Mouse (Mus musculus) granulocyte monocyte progenitor cell, adult 5-6 weeks (primary cell): ENCODE measurements around the gene Satb2. TPM values are rescaled to one million over a fixed set of nuclear protein-coding genes. Genes with fewer than 3 reads are reported as not detected.

Source experiments
- ATAC-seq: replicated peaks from 2 replicates; pipeline ENCODE4 v1.8.0; 2016; ENCODE audit warnings: mild to moderate bottlenecking, moderate TSS enrichment, inconsistent platforms; ENCODE audit not compliant: poor library complexity, severe bottlenecking
- total RNA-seq, 2 experiments: library from RNA; stranded (forward) in 1 of 2; stranded (reverse) in 1 of 2; fragments of 200-712, 200-1000 nt in 1 of 2; fragments of >200 nt in 1 of 2; fragmentation: Nextera tagmentation in 1 of 2; gene quantifications; 2 replicates each; pipeline ENCODE4 v1.2.3; 2014 to 2017

Satb2 gene
- 1.0 and 1.9 TPM in 2 replicates for total RNA-seq (2014; fragmentation: Nextera tagmentation)
- total RNA-seq (2017): 0.56 and 7.2 TPM in 2 replicates

GRCm38 (mm10) chr1:56978151-56978700, at the start of gene Satb2:
Satb2 (minus strand) TSS chr1:56978650.
- ATAC-seq: no peak

GRCm38 (mm10) chr1:57018941-57019340, 40.5 kb upstream of the Satb2 start:
- no peak for ATAC-seq

- no peak for ATAC-seq
Measured at GRCm38 (mm10) chr1:57013856-57014255, 35.4 kb upstream of the Satb2 start.

GRCm38 (mm10) chr1:57009171-57009570, 30.7 kb upstream of the Satb2 start:
- ATAC-seq: no peak

GRCm38 (mm10) chr1:56995041-56995440, 16.6 kb upstream of the Satb2 start:
- no peak for ATAC-seq

- ATAC-seq: peak; percentile 78
Measured at GRCm38 (mm10) chr1:56992310-56992709, 13.9 kb upstream of the Satb2 start.

- ATAC-seq: peak; percentile 77
Measured at GRCm38 (mm10) chr1:56991613-56992012, 13.2 kb upstream of the Satb2 start.

GRCm38 (mm10) chr1:56984483-56984810, 6.0 kb upstream of the Satb2 start:
- no peak for ATAC-seq

- ATAC-seq: 0 out of 2 replicates have a peak, but pooled peaks have one; percentile 10
Measured at GRCm38 (mm10) chr1:56983771-56984482, 5.5 kb upstream of the Satb2 start.

- ATAC-seq: no peak
Measured at GRCm38 (mm10) chr1:56983100-56983590, 4.7 kb upstream of the Satb2 start.

- ATAC-seq: no peak
Measured at GRCm38 (mm10) chr1:56982631-56983030, 4.2 kb upstream of the Satb2 start.

- ATAC-seq: no peak
Measured at GRCm38 (mm10) chr1:56981947-56982555, 3.6 kb upstream of the Satb2 start.

GRCm38 (mm10) chr1:56981508-56981907, 3.1 kb upstream of the Satb2 start:
- no peak for ATAC-seq

GRCm38 (mm10) chr1:56980631-56981275, 2.3 kb upstream of the Satb2 start:
- ATAC-seq: no peak

GRCm38 (mm10) chr1:56979531-56980395, 1.3 kb upstream of the Satb2 start:
- peak; percentile 13; the same call in 1 of the 2 replicates for ATAC-seq

GRCm38 (mm10) chr1:56977201-56978100, 999 bp downstream of the Satb2 start:
- ATAC-seq: peak; percentile 53

GRCm38 (mm10) chr1:56976825-56977104, 1.7 kb downstream of the Satb2 start:
- ATAC-seq: no peak

- no peak for ATAC-seq
Measured at GRCm38 (mm10) chr1:56976044-56976824, 2.2 kb downstream of the Satb2 start.
